Mouse (Mus musculus): ENCODE data around the gene Mrps7.

Mrps7 gene

DNA sequence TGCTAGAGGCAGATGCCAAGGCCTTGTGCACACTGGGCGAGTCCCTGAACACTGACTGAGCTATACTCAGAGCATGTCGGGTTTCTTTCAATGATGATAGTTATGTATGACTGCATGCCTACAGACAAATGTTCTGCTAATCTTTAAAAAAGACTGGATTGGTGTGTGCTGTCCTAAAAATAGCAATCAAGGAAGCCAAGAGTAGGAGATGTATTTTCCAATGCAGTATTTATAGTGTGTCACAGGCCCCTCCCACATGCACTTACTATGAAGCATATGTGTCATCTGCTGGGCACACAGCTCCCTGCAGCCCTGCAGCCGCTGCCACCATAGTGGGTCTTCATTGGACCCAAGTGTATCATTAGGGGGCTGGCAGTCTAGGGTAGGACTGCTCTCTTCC lies 49.5 kb downstream of the Mrps7 start:
- DNase-seq, result peak; percentile 38

DNA sequence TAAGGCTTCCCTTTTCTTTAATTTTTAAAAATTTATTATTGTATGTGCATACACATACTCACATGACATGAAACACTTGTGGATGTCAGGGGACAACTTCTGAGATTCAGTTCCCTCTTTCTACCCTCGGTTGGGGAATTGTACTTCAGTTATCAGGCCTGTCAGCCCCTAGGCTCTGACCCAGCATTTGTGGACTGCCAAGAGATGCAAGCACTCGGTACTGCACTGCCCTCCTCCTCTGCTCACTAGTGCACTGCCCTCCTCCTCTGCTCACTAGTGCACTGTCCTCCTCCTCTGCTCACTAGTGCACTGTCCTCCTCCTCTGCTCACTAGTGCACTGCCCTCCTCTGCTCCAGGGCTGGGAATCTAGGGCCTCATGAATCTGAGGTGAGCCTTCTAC lies 50.4 kb downstream of the Mrps7 start:
- DNase-seq, result no peak
